Mouse (Mus musculus) cerebellum, adult 11 months (tissue): ENCODE results near the gene Vmn2r25.
"Not testable (repeated sequence)": the region's sequence is repeated elsewhere in the genome, so short reads cannot be mapped to it uniquely, and the experiment has no call there.

Source experiments
- DNase-seq: peaks from one replicate; pipeline ENCODE4 v3.0.0; 2022

Vmn2r25 gene

DNA sequence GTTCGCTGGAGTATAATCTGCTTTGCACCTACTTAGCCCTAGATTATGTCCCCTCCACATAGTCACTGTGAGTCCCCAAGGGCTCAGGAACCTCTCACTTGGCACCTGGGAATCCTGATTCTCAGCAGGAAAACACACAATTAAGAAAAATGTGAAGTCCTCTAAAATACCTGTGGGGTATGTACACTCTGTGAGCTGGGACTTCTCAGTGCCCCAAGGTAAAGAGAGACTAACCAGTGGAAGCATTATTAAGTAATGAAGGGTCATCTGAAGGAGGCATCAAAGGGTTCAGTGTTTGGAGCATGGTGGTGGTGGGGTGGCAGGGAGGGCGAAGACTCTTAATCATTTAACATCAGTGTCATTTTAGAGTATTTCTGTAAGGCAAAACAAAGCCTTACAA, at the start of gene Vmn2r25:
Gene Vmn2r25 (minus strand): TSS at position 101 of the 400 bp plus-strand sequence.
- not testable (repeated sequence) for DNase-seq

DNA sequence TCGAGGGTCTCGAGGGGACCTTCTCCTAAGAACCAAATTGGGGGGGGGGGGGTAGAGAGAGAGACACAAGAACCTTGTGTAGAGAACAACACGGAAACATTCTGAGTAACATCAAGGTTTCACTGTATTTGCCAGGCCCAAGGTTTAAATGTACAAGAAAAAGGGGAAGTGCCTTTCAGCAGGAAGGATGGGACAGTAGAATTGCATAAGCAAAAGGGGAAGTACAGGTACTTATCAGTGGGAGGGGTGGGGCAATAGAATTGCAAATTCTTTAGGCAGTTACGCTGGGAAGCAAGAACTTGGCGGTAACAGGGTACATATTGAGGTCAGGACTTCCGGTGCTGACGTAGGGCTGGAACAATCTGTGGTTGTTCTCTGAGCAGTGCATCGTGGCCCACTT, 33.3 kb downstream of the Vmn2r25 start:
- no peak for DNase-seq

DNA sequence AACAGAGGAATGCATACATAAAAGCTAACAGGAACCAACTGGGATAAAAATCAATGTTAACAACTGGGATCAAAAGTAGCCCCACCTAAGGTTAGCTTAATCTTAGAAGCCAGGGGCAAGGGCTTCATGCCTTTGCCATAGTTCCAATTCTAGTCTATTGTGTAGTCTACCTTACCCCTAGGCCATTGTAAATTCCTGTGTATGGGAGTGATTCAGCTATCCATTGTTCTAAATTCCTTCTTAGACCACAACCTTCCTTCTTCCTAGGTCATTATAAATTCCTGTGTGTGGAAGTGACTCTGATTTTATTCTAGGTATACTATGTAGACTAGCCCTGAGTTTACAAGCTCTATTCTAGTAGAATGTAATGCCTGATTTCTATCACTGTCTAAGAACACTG, 43.0 kb downstream of the Vmn2r25 start:
- DNase-seq, result not testable (repeated sequence)

DNA sequence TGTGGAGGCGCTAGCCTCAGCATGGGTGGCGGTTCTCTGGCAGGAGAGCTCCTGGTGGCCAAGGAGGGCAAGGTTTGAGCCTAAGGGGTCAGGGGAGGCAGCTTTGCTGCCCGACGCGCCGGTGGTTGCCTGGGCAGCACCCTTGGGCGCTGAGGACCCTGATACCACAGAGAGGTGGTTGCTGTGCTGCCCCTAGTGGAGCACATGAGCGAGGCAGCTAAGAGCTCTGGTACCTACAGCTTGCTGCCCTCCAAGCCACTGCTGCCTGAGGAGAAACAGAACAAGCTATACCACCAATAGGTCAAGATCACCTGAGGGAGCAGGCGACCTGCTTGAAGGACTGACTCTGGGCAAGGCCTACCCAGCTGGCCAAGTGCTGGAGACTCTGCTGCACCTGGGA, 59.5 kb downstream of the Vmn2r25 start:
- no peak for DNase-seq

DNA sequence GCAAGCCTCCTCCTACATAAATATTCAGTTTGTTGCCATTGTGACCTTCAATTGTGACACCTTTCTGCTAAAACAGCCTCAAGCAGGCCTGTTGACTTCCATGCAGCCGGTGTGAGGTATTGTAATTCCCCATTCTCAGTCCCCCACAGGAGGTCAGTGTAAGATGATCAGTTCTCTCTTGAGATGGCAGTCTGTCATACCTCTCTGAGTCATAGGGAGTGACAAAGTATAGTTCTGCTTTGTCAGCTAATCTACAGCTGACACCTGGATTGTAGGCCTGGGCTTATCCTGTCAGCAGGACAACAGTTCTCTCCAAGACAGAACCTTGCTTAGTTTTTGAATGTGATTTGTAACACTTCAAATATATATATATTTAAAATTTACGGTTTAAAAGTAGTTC, 68.4 kb downstream of the Vmn2r25 start:
- no peak for DNase-seq

DNA sequence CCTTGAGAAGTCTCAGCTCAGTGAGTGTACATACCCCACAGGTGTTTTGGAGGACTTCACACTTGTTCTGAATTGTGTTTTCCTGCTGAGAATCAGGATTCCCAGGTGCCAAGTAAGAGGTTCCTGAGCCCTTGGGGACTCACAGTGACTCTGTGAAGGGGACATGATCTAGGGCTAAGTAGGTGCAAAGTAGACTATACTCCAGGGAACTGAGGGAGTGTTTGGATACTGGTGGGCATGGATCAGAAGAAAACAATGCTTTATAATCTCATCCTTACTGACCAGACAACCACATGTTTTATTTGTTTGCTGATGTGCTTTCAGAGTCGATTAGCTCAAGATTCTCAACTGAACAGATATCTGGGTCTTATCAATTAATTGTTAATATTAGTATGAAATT, 74.7 kb downstream of the Vmn2r25 start, which contains the start of gene Vmn2r24:
Gene Vmn2r24 (plus strand): TSS at position 301 of the 400 bp plus-strand sequence.
- DNase-seq, result no peak
